Mouse (Mus musculus) G1E (cell line): ENCODE data around the gene Scml4.

ENCODE experiments used
- CTCF ChIP-seq: IDR thresholded peaks from 2 replicates; pipeline ENCODE4 v1.5.1; 2012; ENCODE audit warnings: low read depth, low read length, inconsistent platforms, mixed read lengths
- GATA1 ChIP-seq: IDR thresholded peaks from 2 replicates; pipeline ENCODE4 v1.6.1; 2012; ENCODE audit warnings: borderline replicate concordance, low read length, inconsistent platforms, mixed read lengths
- TAL1 ChIP-seq: conservative IDR thresholded peaks from 2 replicates; pipeline ENCODE4 v1.6.1; 2012; ENCODE audit warnings: low read depth, low read length, inconsistent platforms, mixed read lengths

DNA sequence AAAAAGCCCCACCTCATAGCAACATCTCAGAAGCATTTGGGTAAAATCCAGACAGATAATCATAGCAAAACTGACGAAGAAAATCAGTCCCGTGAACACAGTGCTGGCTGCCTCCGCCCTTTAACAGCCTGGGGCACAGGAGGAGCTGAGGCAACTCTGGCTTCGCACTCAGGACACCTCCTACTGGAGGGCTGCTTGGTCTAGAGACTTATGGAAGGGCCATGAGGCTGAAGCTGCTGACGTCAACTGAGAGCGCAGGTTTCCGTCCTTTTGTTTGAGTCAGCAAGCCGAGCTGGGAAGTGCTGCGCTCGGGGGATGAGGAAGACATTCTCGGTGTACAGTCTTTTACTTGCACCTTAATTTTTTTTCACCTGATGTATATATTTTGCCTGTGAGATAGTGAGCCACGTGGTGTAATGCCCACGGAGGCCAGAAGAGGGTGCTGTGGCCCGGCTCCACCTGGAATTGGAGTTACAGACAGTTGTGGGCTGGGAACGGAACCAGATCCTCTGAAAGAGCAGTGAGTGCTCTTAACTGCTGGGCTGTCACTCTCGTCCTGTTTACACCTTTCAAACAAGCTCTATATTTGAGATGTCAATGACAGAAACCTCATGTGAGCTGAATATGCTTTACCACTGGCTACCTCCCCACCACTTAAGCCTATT lies 18.5 kb upstream of the Scml4 start:
- no peak for TF ChIP-seq CTCF
- no peak for TF ChIP-seq TAL1
- TF ChIP-seq GATA1, result no peak
